Mouse (Mus musculus) liver, adult 2 months (tissue): ENCODE data around the gene Prkcd.

Experiments
- CTCF ChIP-seq: fragments of 200-500 bp; IDR thresholded peaks from 2 replicates; pipeline ENCODE4 v1.5.1; 2011; ENCODE audit warnings: low read depth, low read length, control low read depth
- POLR2A ChIP-seq: fragments of 200-500 bp; IDR thresholded peaks from 2 replicates; pipeline ENCODE4 v1.6.1; 2011; ENCODE audit warnings: low read length, control low read depth; ENCODE audit not compliant: insufficient read depth; ENCODE audit errors: extremely low read depth

DNA sequence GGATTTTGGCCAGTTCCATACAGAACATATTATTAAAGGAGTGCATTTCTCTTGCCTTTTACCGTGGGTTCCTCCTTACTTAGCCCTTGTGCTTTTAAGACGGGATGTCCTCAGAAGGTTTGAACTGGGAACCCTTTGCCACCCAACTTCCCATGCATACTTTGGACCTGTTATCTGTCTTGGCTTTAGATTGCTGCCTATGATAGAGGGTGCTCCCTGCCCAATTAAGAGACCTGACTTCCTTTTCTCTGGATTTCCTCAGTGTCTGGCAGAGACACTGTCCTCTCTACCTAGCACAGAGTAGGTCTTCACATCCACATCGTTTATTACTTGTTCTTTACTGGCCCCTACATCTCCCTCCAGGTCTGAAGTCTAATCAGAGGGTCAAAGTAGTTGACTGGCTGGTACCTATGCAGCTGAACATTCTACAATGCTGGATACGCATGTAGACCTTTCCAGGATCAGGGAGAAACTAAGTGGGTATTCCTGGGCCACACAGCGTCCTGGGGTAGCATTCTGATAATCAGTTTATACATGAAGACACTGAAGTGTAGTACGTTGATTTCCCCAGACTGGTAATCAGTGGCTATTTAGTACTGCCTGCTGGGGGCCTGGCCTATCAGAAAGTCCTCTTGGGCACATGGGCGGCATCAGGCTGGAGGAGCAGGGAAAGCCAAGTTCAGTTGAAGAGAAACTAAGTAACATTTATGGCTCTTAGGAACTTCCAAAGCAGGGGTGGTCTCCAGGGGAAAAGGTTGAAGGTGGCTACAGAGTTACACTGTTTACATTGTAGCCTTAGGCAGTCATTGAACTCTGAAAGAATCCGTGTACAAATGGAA is 75.6 kb downstream of the Prkcd start:
- no peak for TF ChIP-seq CTCF
- TF ChIP-seq POLR2A, result no peak
